Mouse (Mus musculus): Measurements from ENCODE around the gene Bcl2l13. TPM values are rescaled to one million over a fixed set of nuclear protein-coding genes. Genes with fewer than 3 reads are reported as not detected.
"Not testable (repeated sequence)": the region's sequence is repeated elsewhere in the genome, so short reads cannot be mapped to it uniquely, and the experiment has no call there.

Bcl2l13 gene
- polyA plus RNA-seq, 1 experiment from 2014 or later: 35.2 TPM

GRCm38 (mm10) chr6:120903961-120904360 lies 67.9 kb downstream of the Bcl2l13 start:
- Histone ChIP-seq H3K27ac (ENCODE audit: low read length) (no peak overlapping the region), H3K27me3 (replicated peaks; ENCODE audit: control insufficient read depth, insufficient read depth, low read length) (no peaks in the 10 kb centered on the region), H3K4me1 (replicated peaks; ENCODE audit: control insufficient read depth, insufficient read depth, low read length) (no peaks in the 10 kb centered on the region), H3K9ac (replicated peaks; ENCODE audit: low read depth, low read length) (no peak overlapping the region), H3K9me3 (ENCODE audit: control insufficient read depth, low read length) (no peaks in the 10 kb centered on the region), H3K4me3 (replicated peaks; ENCODE audit: low read length) (no peak overlapping the region), H3K4me2 (ENCODE audit: low read length) (no peak overlapping the region), H3K36me3 (ENCODE audit: control insufficient read depth, insufficient read depth) (no peaks in the 10 kb centered on the region)
- ATAC-seq: no peak
- WGBS: 90% methylated on average over 11 of the region's 11 CpGs

GRCm38 (mm10) chr6:120905111-120905510 lies 69.1 kb downstream of the Bcl2l13 start:
- no peak for ATAC-seq
- no peaks in the 10 kb centered on the region for H3K27me3 ChIP-seq (replicated peaks; ENCODE audit: control insufficient read depth, insufficient read depth, low read length)
- no peaks in the 10 kb centered on the region for H3K4me1 ChIP-seq (replicated peaks; ENCODE audit: control insufficient read depth, insufficient read depth, low read length)
- H3K27ac ChIP-seq (ENCODE audit: low read length): no peak overlapping the region
- H3K9ac ChIP-seq (replicated peaks; ENCODE audit: low read depth, low read length): no peak overlapping the region
- no peaks in the 10 kb centered on the region for H3K36me3 ChIP-seq (ENCODE audit: control insufficient read depth, insufficient read depth)
- no peak overlapping the region for H3K4me3 ChIP-seq (replicated peaks; ENCODE audit: low read length)
- H3K9me3 ChIP-seq (ENCODE audit: control insufficient read depth, low read length): no peaks in the 10 kb centered on the region
- no peak overlapping the region for H3K4me2 ChIP-seq (ENCODE audit: low read length)
- 83% methylated on average over 5 of the region's 5 CpGs for WGBS

- Histone ChIP-seq H3K9me3 (ENCODE audit: control insufficient read depth, low read length) (no peaks in the 10 kb centered on the region), H3K4me3 (replicated peaks; ENCODE audit: low read length) (no peak overlapping the region), H3K36me3 (ENCODE audit: control insufficient read depth, insufficient read depth) (no peaks in the 10 kb centered on the region), H3K4me2 (ENCODE audit: low read length) (no peak overlapping the region), H3K27me3 (replicated peaks; ENCODE audit: control insufficient read depth, insufficient read depth, low read length) (no peaks in the 10 kb centered on the region), H3K4me1 (replicated peaks; ENCODE audit: control insufficient read depth, insufficient read depth, low read length) (no peaks in the 10 kb centered on the region), H3K9ac (replicated peaks; ENCODE audit: low read depth, low read length) (no peak overlapping the region), H3K27ac (ENCODE audit: low read length) (no peak overlapping the region)
- 93% methylated on average over 6 of the region's 6 CpGs for WGBS
- ATAC-seq: no peak
Measured at GRCm38 (mm10) chr6:120906521-120906920, 70.5 kb downstream of the Bcl2l13 start.

GRCm38 (mm10) chr6:120907876-120908597 lies 72.0 kb downstream of the Bcl2l13 start:
- not testable (repeated sequence) for H3K9me3 ChIP-seq (ENCODE audit: control insufficient read depth, low read length); ATAC-seq; H3K36me3 ChIP-seq (ENCODE audit: control insufficient read depth, insufficient read depth); H3K27ac ChIP-seq (ENCODE audit: low read length); H3K9ac ChIP-seq (replicated peaks; ENCODE audit: low read depth, low read length); H3K27me3 ChIP-seq (replicated peaks; ENCODE audit: control insufficient read depth, insufficient read depth, low read length); H3K4me2 ChIP-seq (ENCODE audit: low read length); H3K4me1 ChIP-seq (replicated peaks; ENCODE audit: control insufficient read depth, insufficient read depth, low read length); H3K4me3 ChIP-seq (replicated peaks; ENCODE audit: low read length)
- 90% methylated on average over 9 of the region's 10 CpGs for WGBS

- Histone ChIP-seq H3K4me1 (replicated peaks; ENCODE audit: control insufficient read depth, insufficient read depth, low read length) (no peaks in the 10 kb centered on the region), H3K4me3 (replicated peaks; ENCODE audit: low read length) (no peak overlapping the region), H3K36me3 (ENCODE audit: control insufficient read depth, insufficient read depth) (no peaks in the 10 kb centered on the region), H3K9me3 (ENCODE audit: control insufficient read depth, low read length) (no peaks in the 10 kb centered on the region), H3K27ac (ENCODE audit: low read length) (no peak overlapping the region), H3K4me2 (ENCODE audit: low read length) (no peak overlapping the region), H3K27me3 (replicated peaks; ENCODE audit: control insufficient read depth, insufficient read depth, low read length) (no peaks in the 10 kb centered on the region), H3K9ac (replicated peaks; ENCODE audit: low read depth, low read length) (no peak overlapping the region)
- ATAC-seq: no peak
- WGBS: 84% methylated on average over 3 of the region's 3 CpGs
Measured at GRCm38 (mm10) chr6:120909501-120909900, 73.5 kb downstream of the Bcl2l13 start.

GRCm38 (mm10) chr6:120911213-120912007 lies 75.4 kb downstream of the Bcl2l13 start:
- peaks cover 9% of the 10 kb centered on the region for H3K4me1 ChIP-seq (replicated peaks; ENCODE audit: control insufficient read depth, insufficient read depth, low read length)
- no peak overlapping the region for H3K4me2 ChIP-seq (ENCODE audit: low read length)
- H3K27me3 ChIP-seq (replicated peaks; ENCODE audit: control insufficient read depth, insufficient read depth, low read length): no peaks in the 10 kb centered on the region
- H3K4me3 ChIP-seq (replicated peaks; ENCODE audit: low read length): no peak overlapping the region
- no peaks in the 10 kb centered on the region for H3K36me3 ChIP-seq (ENCODE audit: control insufficient read depth, insufficient read depth)
- no peak overlapping the region for H3K27ac ChIP-seq (ENCODE audit: low read length)
- no peaks in the 10 kb centered on the region for H3K9me3 ChIP-seq (ENCODE audit: control insufficient read depth, low read length)
- WGBS: 79% methylated on average over 13 of the region's 13 CpGs
- H3K9ac ChIP-seq (replicated peaks; ENCODE audit: low read depth, low read length): no peak overlapping the region
- ATAC-seq: no peak

- no peaks in the 10 kb centered on the region for H3K36me3 ChIP-seq (ENCODE audit: control insufficient read depth, insufficient read depth)
- no peak for ATAC-seq
- WGBS: 72% methylated on average over 2 of the region's 2 CpGs
Measured at GRCm38 (mm10) chr6:120912931-120913330, 76.9 kb downstream of the Bcl2l13 start.

GRCm38 (mm10) chr6:120913783-120914182 lies 77.8 kb downstream of the Bcl2l13 start:
- Histone ChIP-seq H3K27me3 (replicated peaks; ENCODE audit: control insufficient read depth, insufficient read depth, low read length) (no peaks in the 10 kb centered on the region), H3K36me3 (ENCODE audit: control insufficient read depth, insufficient read depth) (no peaks in the 10 kb centered on the region), H3K4me3 (replicated peaks; ENCODE audit: low read length) (no peak overlapping the region), H3K9ac (replicated peaks; ENCODE audit: low read depth, low read length) (no peak overlapping the region), H3K27ac (ENCODE audit: low read length) (no peak overlapping the region), H3K4me1 (replicated peaks; ENCODE audit: control insufficient read depth, insufficient read depth, low read length) (peaks cover 13% of the 10 kb centered on the region), H3K9me3 (ENCODE audit: control insufficient read depth, low read length) (no peaks in the 10 kb centered on the region), H3K4me2 (ENCODE audit: low read length) (no peak overlapping the region)
- WGBS: 87% methylated on average over 8 of the region's 8 CpGs
- no peak for ATAC-seq

More at GRCm38 (mm10) chr6:120912931-120913330, 76.9 kb downstream of the Bcl2l13 start:
- Histone ChIP-seq H3K27ac (ENCODE audit: low read length) (no peak overlapping the region), H3K9ac (replicated peaks; ENCODE audit: low read depth, low read length) (no peak overlapping the region), H3K4me2 (ENCODE audit: low read length) (no peak overlapping the region), H3K4me1 (replicated peaks; ENCODE audit: control insufficient read depth, insufficient read depth, low read length) (peaks cover 13% of the 10 kb centered on the region), H3K4me3 (replicated peaks; ENCODE audit: low read length) (no peak overlapping the region), H3K9me3 (ENCODE audit: control insufficient read depth, low read length) (no peaks in the 10 kb centered on the region), H3K27me3 (replicated peaks; ENCODE audit: control insufficient read depth, insufficient read depth, low read length) (no peaks in the 10 kb centered on the region)

GRCm38 (mm10) chr6:120914533-120914910 lies 78.5 kb downstream of the Bcl2l13 start:
- no peak overlapping the region for H3K4me3 ChIP-seq (replicated peaks; ENCODE audit: low read length)
- no peaks in the 10 kb centered on the region for H3K36me3 ChIP-seq (ENCODE audit: control insufficient read depth, insufficient read depth)
- no peaks in the 10 kb centered on the region for H3K9me3 ChIP-seq (ENCODE audit: control insufficient read depth, low read length)
- 80% methylated on average over 4 of the region's 4 CpGs for WGBS
- ATAC-seq: no peak
- H3K4me1 ChIP-seq (replicated peaks; ENCODE audit: control insufficient read depth, insufficient read depth, low read length): peaks cover 13% of the 10 kb centered on the region
- no peaks in the 10 kb centered on the region for H3K27me3 ChIP-seq (replicated peaks; ENCODE audit: control insufficient read depth, insufficient read depth, low read length)
- no peak overlapping the region for H3K27ac ChIP-seq (ENCODE audit: low read length)
- no peak overlapping the region for H3K4me2 ChIP-seq (ENCODE audit: low read length)
- no peak overlapping the region for H3K9ac ChIP-seq (replicated peaks; ENCODE audit: low read depth, low read length)

All from forebrain, embryonic 16.5 days (tissue).